Mouse (Mus musculus) layer of hippocampus, postnatal 25 days (tissue): ENCODE measurements around the gene Safb2. TPM values are rescaled to one million over a fixed set of nuclear protein-coding genes. Genes with fewer than 3 reads are reported as not detected.

Source experiments
- DNase-seq, 2 experiments: peaks; one replicate each; pipeline ENCODE4 v3.0.0; 2022; ENCODE audit warnings: mixed read lengths in 2 of 2, low spot score in 1 of 2; ENCODE audit errors: extremely low spot score in 1 of 2
- total RNA-seq, 2 experiments: library from RNA; stranded (reverse); gene quantifications; 2 replicates each; pipeline ENCODE4 v1.2.3; 2021

Gene Safb2
- total RNA-seq, 2 experiments from 2014 or later: 87.9 to 144 TPM

DNA sequence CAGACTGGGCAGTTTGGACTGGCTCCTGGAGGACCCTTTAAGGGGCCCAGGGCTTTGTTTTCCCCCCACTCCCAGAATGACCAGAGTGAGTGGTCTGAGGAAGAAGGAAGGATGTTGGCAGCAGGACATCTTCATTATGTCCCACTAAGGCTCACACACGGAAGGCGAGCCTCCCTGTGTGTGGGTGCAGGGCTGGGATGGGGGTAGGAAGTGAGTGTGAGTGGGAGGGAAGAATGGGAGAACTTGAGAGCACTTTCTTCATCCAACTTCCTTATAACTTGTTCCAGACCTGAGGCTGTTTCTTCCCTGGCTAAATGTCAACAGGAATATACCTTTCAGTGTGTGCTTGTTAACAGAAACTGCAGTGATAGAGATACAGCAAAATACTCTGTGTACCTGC, 26.9 kb upstream of the Safb2 start:
- DNase-seq: no peak

DNA sequence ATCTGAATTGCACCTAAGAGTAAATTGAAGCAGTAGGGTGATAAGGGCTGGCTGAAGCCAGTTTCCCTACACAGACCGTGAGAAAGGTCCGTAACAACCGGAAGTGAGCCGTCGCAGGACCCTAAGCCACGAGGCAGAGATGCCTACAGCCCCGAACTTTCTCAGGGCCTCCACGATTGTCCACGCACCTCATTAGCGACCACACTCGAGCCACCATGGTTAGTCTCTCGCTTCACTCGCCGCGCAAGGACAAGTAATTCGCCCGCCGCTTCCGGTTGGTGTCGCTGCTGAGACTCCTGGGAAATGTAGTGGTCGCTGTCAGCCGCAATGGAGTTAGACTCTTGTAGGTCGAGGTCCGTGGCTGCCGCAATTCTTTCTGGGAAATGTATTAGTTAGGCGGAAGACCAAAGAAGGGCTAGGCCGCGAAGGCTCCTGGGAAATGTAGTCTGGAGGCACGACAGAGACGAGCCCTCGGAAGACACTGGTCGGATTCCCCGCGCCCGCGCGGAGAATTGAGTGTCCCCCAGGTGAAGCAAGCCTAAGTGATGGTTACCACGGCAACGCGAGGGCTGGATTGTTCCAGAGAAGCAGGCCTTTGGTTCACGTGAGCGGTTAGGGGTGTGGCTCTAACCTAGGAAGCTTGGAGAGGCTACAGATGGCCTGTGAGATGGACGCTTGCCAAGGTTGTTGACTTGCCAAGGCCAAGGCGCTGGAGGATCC, 25.2 kb upstream of the Safb2 start, which contains the start of gene 2410015M20Rik:
Gene 2410015M20Rik, minus strand, starts transcription at position 320 of the 720 bp plus-strand sequence.
- peak; percentile 87 to 89 for DNase-seq

GRCm38 (mm10) chr17:56608699-56609098, 24.3 kb upstream of the Safb2 start:
- DNase-seq: no peak

DNA sequence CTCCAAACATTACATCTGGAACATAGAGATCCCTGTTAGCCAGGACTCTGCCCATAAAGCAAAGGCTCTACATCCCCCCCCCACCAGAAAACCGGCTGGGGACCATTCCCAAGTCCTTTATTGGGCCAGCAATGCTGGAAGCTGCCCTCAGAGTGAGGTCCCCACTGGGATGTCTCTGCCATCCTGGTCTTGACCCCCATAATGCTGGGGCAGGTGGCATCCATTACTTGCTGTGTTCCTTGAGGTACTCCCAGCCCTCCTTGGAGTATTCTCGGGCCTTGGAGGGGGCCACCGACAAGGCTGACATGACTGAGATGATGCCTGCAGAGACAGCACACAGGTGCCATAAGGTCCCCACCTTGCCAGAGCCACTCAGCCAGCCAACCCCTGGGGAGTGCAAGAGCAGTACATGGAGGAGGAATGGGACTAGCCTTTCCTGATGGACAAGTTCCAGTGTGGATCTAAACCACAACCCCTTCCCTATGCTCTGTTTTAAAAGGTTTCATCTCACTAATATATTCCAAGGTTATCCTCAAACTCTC, 23.2 kb upstream of the Safb2 start:
- no peak for DNase-seq

DNA sequence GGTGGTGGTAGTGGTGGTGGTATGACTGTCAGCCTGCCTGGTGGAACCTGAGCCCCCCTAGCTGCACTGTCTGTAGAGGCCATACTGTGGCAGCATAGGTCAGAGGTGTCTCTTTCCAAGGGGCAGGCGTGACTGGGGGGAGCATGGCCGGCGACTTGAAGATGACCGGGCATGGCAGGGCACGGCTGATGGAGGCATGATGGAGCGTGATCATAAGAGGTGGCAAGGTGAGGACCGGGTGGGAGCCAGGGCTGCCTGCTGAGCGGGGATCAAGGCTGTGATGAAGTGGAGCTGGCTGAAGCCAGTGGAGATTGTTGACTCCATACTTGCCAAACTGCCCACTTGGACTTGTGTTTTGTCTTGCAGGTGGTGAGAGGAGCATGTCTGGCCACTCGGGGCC, 21.0 kb upstream of the Safb2 start:
- DNase-seq: no peak

DNA sequence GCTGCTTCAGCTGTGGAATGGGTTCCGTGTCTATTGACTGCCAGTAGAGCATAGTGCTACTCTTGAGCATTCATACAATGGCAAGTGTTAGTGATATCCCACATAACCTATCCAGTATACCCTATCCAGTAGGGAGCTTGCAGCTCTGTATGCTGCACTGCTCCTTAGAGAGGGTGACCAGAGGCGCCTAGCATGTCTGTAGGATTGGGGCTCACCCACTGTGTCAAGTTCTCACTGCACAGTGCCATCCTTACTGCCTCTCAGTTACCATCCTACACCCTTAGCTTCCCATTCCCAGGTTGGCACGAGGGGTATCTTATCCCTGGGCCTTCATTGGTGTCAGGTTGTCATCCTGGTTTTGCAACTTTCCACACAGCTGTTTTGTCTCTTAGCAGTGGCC, 20.0 kb upstream of the Safb2 start:
- DNase-seq: no peak

DNA sequence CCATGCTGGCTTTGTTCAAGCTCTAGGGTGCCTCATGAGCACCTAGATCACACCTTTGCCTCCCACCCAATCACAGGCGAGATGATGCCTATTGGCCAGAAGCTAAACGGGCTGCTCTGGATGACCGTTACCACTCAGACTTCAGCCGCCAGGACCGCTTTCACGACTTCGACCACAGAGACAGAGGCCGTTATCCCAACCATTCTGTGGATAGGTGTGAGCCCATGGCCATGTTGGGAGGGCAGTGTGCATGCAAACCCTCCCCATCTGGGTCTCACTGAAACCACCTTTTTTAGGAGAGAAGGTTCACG, 19.6 kb upstream of the Safb2 start:
- DNase-seq: no peak

GRCm38 (mm10) chr17:56603186-56604069, 19.0 kb upstream of the Safb2 start:
- no peak for DNase-seq

DNA sequence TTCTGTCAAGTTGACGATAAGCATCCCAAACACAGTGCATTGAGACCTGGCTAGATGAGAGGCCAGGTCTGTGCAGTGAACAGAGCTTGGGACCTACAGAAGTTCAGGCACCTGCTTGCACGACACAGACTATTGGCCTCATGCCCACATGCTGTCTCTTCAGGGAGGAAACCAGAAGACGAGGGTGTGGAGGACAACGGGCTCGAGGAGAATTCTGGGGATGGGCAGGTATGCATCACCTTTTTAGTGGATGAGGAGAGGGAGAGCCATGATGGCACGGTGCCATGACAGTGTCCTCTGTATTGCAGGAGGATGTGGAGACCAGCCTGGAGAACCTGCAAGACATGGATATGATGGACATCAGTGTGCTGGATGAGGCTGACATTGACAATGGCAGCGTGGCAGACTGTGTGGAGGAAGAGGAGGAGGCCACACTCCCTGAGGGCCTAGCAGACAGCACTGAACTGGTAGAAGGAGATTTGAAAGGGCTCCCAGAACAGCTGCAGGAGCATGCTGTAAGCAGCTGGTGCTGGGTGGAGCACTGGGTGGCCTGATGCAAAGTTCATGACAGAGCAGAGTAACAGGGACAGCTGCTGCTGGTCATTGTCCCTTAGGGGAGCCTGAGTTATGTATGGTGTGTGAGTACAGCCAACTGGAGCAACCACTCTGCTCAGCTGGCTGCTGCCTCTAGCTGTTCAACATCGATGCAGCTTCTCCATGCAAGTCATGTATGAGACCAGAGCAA, 9.3 kb upstream of the Safb2 start:
- no peak for DNase-seq

GRCm38 (mm10) chr17:56592553-56592952, 8.2 kb upstream of the Safb2 start:
- no peak for DNase-seq

GRCm38 (mm10) chr17:56588921-56589320, 4.5 kb upstream of the Safb2 start:
- no peak for DNase-seq

GRCm38 (mm10) chr17:56587773-56588172, 3.4 kb upstream of the Safb2 start:
- DNase-seq: no peak

- DNase-seq: peak in 1 of 2 experiments; percentile 35
These were observed 911 bp upstream of the Safb2 start for GRCm38 (mm10) chr17:56585171-56585821.

DNA sequence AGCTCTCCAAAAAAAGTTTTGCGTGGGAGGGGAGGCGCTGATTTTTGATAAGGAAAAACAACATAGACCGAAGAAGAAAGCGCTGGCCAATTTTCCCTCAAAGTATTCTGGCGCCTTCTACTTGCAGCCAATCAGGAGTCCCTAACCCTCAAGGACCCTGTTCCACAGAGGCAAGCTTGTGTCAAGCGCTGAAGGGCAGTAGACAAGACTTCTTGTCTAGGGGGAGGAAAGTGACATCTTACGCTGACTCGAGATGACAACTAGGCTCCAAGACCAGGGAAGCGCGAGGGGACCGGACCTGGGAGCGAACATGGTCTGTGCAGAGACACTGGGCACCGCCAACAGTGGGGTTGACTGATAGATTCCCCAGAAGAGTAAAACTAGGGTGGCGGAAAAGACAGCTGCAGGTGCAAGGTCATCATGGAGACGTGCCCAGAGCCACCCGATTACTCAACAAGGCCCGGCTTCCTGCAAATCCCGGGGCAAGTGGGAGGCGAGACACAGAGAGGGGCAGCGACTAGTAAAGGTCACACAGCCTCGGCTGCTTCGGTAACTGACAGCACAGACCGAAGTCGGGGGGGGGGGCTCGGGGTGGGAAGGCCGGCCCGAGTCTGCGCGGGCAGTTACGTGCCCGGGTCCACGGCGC, 651 bp downstream of the Safb2 start:
- peak in 1 of 2 experiments; percentile 25 for DNase-seq

DNA sequence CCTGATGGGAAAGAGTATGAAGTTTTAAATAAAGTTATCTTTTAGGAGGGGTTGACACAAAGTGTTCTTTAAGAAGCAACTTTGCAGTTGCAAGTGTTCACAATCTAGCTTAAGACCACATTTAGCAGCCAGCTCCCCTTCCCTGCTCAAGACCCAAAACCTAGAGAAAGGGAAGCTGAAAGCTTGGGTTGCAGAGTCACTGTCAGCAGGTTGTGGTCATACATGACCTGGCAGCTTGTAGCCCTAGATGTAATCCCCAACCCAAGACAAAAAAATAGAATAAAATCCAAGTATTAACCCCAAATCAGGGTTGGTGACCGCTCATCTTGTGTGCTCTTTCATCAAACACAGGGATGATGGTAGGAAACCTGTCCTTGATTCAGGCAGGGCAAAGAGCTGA, 1.3 kb downstream of the Safb2 start:
- DNase-seq: no peak

GRCm38 (mm10) chr17:56572939-56573338, 11.4 kb downstream of the Safb2 start:
- no peak for DNase-seq

GRCm38 (mm10) chr17:56572154-56572553, 12.2 kb downstream of the Safb2 start:
- no peak for DNase-seq

DNA sequence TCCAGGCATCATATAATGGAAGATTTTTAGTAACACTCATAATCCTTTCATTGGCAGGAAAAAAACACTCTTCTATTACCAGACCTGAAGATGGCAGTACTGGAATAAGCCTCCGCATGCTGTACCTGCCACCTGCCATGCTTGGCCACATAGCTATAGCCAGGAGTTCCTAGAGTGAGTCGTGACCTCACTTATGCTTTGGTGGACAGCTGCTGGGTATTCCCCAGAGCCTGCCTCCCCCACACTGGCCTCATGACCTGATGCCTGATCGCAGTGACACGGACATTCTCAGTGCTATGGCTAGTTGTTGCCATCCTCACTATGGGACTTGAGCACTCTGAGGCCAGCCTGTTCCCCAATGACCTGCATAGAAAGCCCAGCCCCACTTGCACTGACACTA, 14.1 kb downstream of the Safb2 start:
- no peak for DNase-seq

- no peak for DNase-seq
These were observed 17.0 kb downstream of the Safb2 start for GRCm38 (mm10) chr17:56567370-56567769.

GRCm38 (mm10) chr17:56566918-56567317, 17.5 kb downstream of the Safb2 start:
- no peak for DNase-seq
